Mouse (Mus musculus) liver, embryonic 12.5 days (tissue): Measurements from ENCODE around the gene Cnfn. TPM values are rescaled to one million over a fixed set of nuclear protein-coding genes. Genes with fewer than 3 reads are reported as not detected.
A peak's percentile ranks its signal among the peaks of the same experiment; 100 is the strongest.

Source experiments
- ATAC-seq: fragments of 200-750 bp; cut with Nextera tagmentation; 2 replicates; pipeline ENCODE4 v1.8.0; 2017; ENCODE audit warnings: moderate number of reproducible peaks, mild to moderate bottlenecking, moderate library complexity
- H3K27ac ChIP-seq: fragments of 300-500 bp; sonication (generic); 2 replicates; pipeline ENCODE4 v1.5.1; 2016; ENCODE audit warnings: mild to moderate bottlenecking
- H3K27me3 ChIP-seq: fragments of 300-500 bp; sonication (generic); replicated peaks from 2 replicates; pipeline ENCODE4 v1.6.1; 2016; ENCODE audit warnings: mild to moderate bottlenecking, moderate library complexity
- H3K36me3 ChIP-seq: fragments of 300-500 bp; sonication (generic); 2 replicates; pipeline ENCODE4 v1.6.1; 2016; ENCODE audit warnings: mild to moderate bottlenecking, moderate library complexity
- H3K4me1 ChIP-seq: fragments of 300-500 bp; sonication (generic); 2 replicates; pipeline ENCODE4 v1.6.1; 2016
- H3K4me2 ChIP-seq: fragments of 300-500 bp; sonication (generic); 2 replicates; pipeline ENCODE4 v1.6.1; 2016; ENCODE audit warnings: mild to moderate bottlenecking, moderate library complexity
- H3K4me3 ChIP-seq: fragments of 300-500 bp; sonication (generic); 2 replicates; pipeline ENCODE4 v1.5.1; 2016; ENCODE audit warnings: mild to moderate bottlenecking, moderate library complexity
- H3K9ac ChIP-seq: fragments of 300-500 bp; sonication (generic); 2 replicates; pipeline ENCODE4 v1.6.1; 2016; ENCODE audit warnings: mild to moderate bottlenecking, moderate library complexity
- H3K9me3 ChIP-seq: fragments of 300-500 bp; sonication (generic); replicated peaks from 2 replicates; pipeline ENCODE4 v1.6.1; 2016; ENCODE audit warnings: mild to moderate bottlenecking, moderate library complexity
- WGBS: fragments of 180-500 bp; shearing (Covaris S2); methylation state at CpG from one replicate; pipeline ENCODE4 v1.1.7; 2016; ENCODE audit not compliant: insufficient replicate concordance; 5-methylcytosine and 5-hydroxymethylcytosine counted together
- polyA plus RNA-seq: library from polyadenylated mRNA; unstranded; fragments of >200 nt; fragmentation: Nextera tagmentation; extraction: Ambion mirVana; gene quantifications from 2 replicates; pipeline ENCODE4 v1.2.1, GENCODE M21; 2016

The Cnfn gene
- polyA plus RNA-seq, 1 experiment from 2014 or later, result not detected

- H3K36me3 ChIP-seq, result no peaks in the 10 kb centered on the region
- no peak overlapping the region for H3K27ac ChIP-seq
- 0 out of 2 replicates have a peak, but pooled peaks cover 3% of the 10 kb centered on the region for H3K27me3 ChIP-seq
- ATAC-seq, result no peak
- H3K9me3 ChIP-seq, result no peaks in the 10 kb centered on the region
- no peak overlapping the region for H3K9ac ChIP-seq
- WGBS, result 87% methylated on average over 14 of the region's 14 CpGs
- H3K4me3 ChIP-seq, result no peak overlapping the region
- peaks cover 33% of the 10 kb centered on the region for H3K4me1 ChIP-seq
- H3K4me2 ChIP-seq, result peak overlapping the region; percentile 98
These were observed 27.1 kb upstream of the Cnfn start for GRCm38 (mm10) chr7:25396621-25397020.

- no peaks in the 10 kb centered on the region for H3K36me3 ChIP-seq
- 4% methylated on average over 52 of the region's 52 CpGs for WGBS
- peak overlapping the region; percentile 98 for H3K4me2 ChIP-seq
- 0 out of 2 replicates have a peak, but pooled peaks cover 3% of the 10 kb centered on the region for H3K27me3 ChIP-seq
- H3K27ac ChIP-seq, result peak overlapping the region; percentile 53
- no peaks in the 10 kb centered on the region for H3K9me3 ChIP-seq
- H3K9ac ChIP-seq, result peak overlapping the region; percentile 78
- peaks cover 41% of the 10 kb centered on the region for H3K4me1 ChIP-seq
- peak overlapping the region; percentile 72 for H3K4me3 ChIP-seq
- peak; percentile 94 for ATAC-seq
These were observed 26.3 kb upstream of the Cnfn start for GRCm38 (mm10) chr7:25395558-25396521.

- Histone ChIP-seq H3K4me3 (peak overlapping the region; percentile 72), H3K36me3 (no peaks in the 10 kb centered on the region), H3K9me3 (no peaks in the 10 kb centered on the region), H3K4me1 (peaks cover 47% of the 10 kb centered on the region), H3K9ac (peak overlapping the region; percentile 78), H3K4me2 (peak overlapping the region; percentile 98), H3K27me3 (0 out of 2 replicates have a peak, but pooled peaks cover 3% of the 10 kb centered on the region), H3K27ac (peak overlapping the region; percentile 49)
- peak; percentile 13; the same call in 1 of the 2 replicates for ATAC-seq
- 1% methylated on average over 22 of the region's 22 CpGs for WGBS
These were observed 25.6 kb upstream of the Cnfn start for GRCm38 (mm10) chr7:25395186-25395557.

- no peak for ATAC-seq
- Histone ChIP-seq H3K4me2 (peak overlapping the region; percentile 98), H3K36me3 (no peaks in the 10 kb centered on the region), H3K9me3 (no peaks in the 10 kb centered on the region), H3K27me3 (0 out of 2 replicates have a peak, but pooled peaks cover 3% of the 10 kb centered on the region), H3K4me3 (peak overlapping the region; percentile 72), H3K9ac (peak overlapping the region; percentile 78), H3K27ac (no peak overlapping the region), H3K4me1 (peaks cover 52% of the 10 kb centered on the region)
- WGBS, result 18% methylated on average over 7 of the region's 7 CpGs
These were observed 25.2 kb upstream of the Cnfn start for GRCm38 (mm10) chr7:25394754-25395153.

- no peaks in the 10 kb centered on the region for H3K9me3 ChIP-seq
- 0 out of 2 replicates have a peak, but pooled peaks cover 3% of the 10 kb centered on the region for H3K27me3 ChIP-seq
- no peaks in the 10 kb centered on the region for H3K36me3 ChIP-seq
- no peak overlapping the region for H3K4me3 ChIP-seq
- no peak overlapping the region for H3K9ac ChIP-seq
- H3K4me1 ChIP-seq, result peaks cover 60% of the 10 kb centered on the region
- H3K27ac ChIP-seq, result no peak overlapping the region
- no peak for ATAC-seq
- WGBS, result 61% methylated on average over 8 of the region's 8 CpGs
- H3K4me2 ChIP-seq, result no peak overlapping the region
These were observed 24.1 kb upstream of the Cnfn start for GRCm38 (mm10) chr7:25393451-25394210.

GRCm38 (mm10) chr7:25392851-25393250, 23.3 kb upstream of the Cnfn start:
- 0 out of 2 replicates have a peak, but pooled peaks cover 3% of the 10 kb centered on the region for H3K27me3 ChIP-seq
- no peak overlapping the region for H3K4me2 ChIP-seq
- H3K27ac ChIP-seq, result no peak overlapping the region
- peaks cover 60% of the 10 kb centered on the region for H3K4me1 ChIP-seq
- 65% methylated on average over 7 of the region's 7 CpGs for WGBS
- H3K4me3 ChIP-seq, result no peak overlapping the region
- H3K9ac ChIP-seq, result no peak overlapping the region
- ATAC-seq, result no peak
- H3K36me3 ChIP-seq, result peaks cover 7% of the 10 kb centered on the region
- no peaks in the 10 kb centered on the region for H3K9me3 ChIP-seq

- 75% methylated on average over 2 of the region's 2 CpGs for WGBS
- ATAC-seq, result no peak
- H3K9me3 ChIP-seq, result no peaks in the 10 kb centered on the region
- H3K36me3 ChIP-seq, result peaks cover 13% of the 10 kb centered on the region
- no peak overlapping the region for H3K9ac ChIP-seq
- 0 out of 2 replicates have a peak, but pooled peaks cover 3% of the 10 kb centered on the region for H3K27me3 ChIP-seq
- H3K4me1 ChIP-seq, result peaks cover 68% of the 10 kb centered on the region
- no peak overlapping the region for H3K4me3 ChIP-seq
- H3K27ac ChIP-seq, result no peak overlapping the region
- H3K4me2 ChIP-seq, result no peak overlapping the region
These were observed 22.4 kb upstream of the Cnfn start for GRCm38 (mm10) chr7:25391856-25392453.

GRCm38 (mm10) chr7:25390986-25391385, 21.5 kb upstream of the Cnfn start:
- H3K36me3 ChIP-seq, result peaks cover 13% of the 10 kb centered on the region
- H3K27ac ChIP-seq, result peak overlapping the region; percentile 74
- no peaks in the 10 kb centered on the region for H3K9me3 ChIP-seq
- H3K4me1 ChIP-seq, result peaks cover 70% of the 10 kb centered on the region
- ATAC-seq, result no peak
- H3K27me3 ChIP-seq, result 0 out of 2 replicates have a peak, but pooled peaks cover 3% of the 10 kb centered on the region
- H3K9ac ChIP-seq, result 0 out of 2 replicates have a peak overlapping the region, but pooled peaks have one; percentile 24
- H3K4me3 ChIP-seq, result no peak overlapping the region
- 0 out of 2 replicates have a peak overlapping the region, but pooled peaks have one; percentile 45 for H3K4me2 ChIP-seq
- WGBS, result 54% methylated on average over 2 of the region's 2 CpGs

- Histone ChIP-seq H3K36me3 (peaks cover 19% of the 10 kb centered on the region), H3K4me3 (no peak overlapping the region), H3K9me3 (no peaks in the 10 kb centered on the region), H3K4me1 (peaks cover 73% of the 10 kb centered on the region), H3K27ac (peak overlapping the region; percentile 74), H3K9ac (peak overlapping the region; percentile 58), H3K4me2 (peak overlapping the region; percentile 45), H3K27me3 (0 out of 2 replicates have a peak, but pooled peaks cover 3% of the 10 kb centered on the region)
- WGBS, result 58% methylated on average over 8 of the region's 8 CpGs
- ATAC-seq, result peak; percentile 91
These were observed 20.7 kb upstream of the Cnfn start for GRCm38 (mm10) chr7:25390054-25390770.

- 0 out of 2 replicates have a peak, but pooled peaks cover under 1% of the 10 kb centered on the region for H3K27me3 ChIP-seq
- peaks cover 32% of the 10 kb centered on the region for H3K36me3 ChIP-seq
- no peak overlapping the region for H3K4me3 ChIP-seq
- H3K9me3 ChIP-seq, result no peaks in the 10 kb centered on the region
- ATAC-seq, result no peak
- no peak overlapping the region for H3K9ac ChIP-seq
- no peak overlapping the region for H3K4me2 ChIP-seq
- WGBS, result 77% methylated on average over 7 of the region's 7 CpGs
- H3K27ac ChIP-seq, result no peak overlapping the region
- H3K4me1 ChIP-seq, result peaks cover 62% of the 10 kb centered on the region
These were observed 19.4 kb upstream of the Cnfn start for GRCm38 (mm10) chr7:25388916-25389315.
